Mouse (Mus musculus) left cerebral cortex, adult 8-10 months (tissue): ENCODE measurements at regions not wholly inside any gene's neighbourhood (a gene's known extent, or its start where the extent isn't known, plus 50 kb on each side); places are given as distances from the start of the nearest gene placed in this dataset.

ENCODE experiments used
- DNase-seq, 2 experiments: peaks; one replicate each; pipeline ENCODE4 v3.0.0; 2022; ENCODE audit warnings: low spot score in 2 of 2

- DNase-seq, result no peak
These were observed 321.3 kb upstream of the Jag1 start for GRCm38 (mm10) chr2:137437741-137438140.

DNA sequence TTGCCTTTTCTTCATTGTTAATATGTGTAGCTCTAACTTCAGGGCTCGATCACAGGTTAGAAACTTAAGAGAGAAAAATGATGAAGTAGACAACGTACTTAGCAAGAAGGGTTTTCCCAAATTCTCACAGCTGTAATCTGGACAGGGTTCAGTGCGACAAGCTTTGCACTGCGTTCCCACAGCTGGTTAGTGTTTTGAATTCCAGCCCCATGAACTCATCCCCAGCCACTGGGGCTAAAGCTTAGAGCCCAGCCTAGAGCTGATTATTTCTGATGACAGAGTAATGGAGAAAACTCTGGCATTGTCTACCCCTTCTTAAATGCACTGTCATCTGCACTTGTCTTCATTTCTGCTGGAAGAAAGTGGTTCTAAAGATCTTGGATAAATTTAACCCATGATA is 319.7 kb upstream of the Jag1 start:
- no peak for DNase-seq

- DNase-seq, result no peak
These were observed 306.2 kb upstream of the Jag1 start for GRCm38 (mm10) chr2:137422656-137423055.

DNA sequence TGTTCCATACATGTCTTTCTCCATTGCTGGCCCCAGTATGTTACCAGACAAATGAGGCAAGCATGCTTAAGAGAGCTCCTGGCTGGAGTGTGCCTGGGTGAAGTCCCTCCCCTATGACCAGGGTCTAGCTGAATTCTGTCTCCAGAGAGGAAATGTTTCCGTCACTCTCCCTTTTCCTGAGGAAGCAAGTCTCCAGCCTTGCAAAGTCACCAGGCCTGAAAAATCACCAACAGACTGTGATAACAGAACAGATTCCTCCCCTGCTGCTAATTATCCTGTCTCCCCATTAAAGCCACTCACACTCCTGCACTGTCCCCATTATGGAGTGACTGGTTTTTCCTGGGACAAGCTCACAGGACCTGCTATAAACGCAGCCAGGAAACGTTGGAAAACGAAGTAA is 303.2 kb upstream of the Jag1 start:
- DNase-seq, result no peak

GRCm38 (mm10) chr2:137417691-137418090 is 301.2 kb upstream of the Jag1 start:
- no peak for DNase-seq

GRCm38 (mm10) chr2:137413432-137413831 is 297.0 kb upstream of the Jag1 start:
- no peak for DNase-seq

DNA sequence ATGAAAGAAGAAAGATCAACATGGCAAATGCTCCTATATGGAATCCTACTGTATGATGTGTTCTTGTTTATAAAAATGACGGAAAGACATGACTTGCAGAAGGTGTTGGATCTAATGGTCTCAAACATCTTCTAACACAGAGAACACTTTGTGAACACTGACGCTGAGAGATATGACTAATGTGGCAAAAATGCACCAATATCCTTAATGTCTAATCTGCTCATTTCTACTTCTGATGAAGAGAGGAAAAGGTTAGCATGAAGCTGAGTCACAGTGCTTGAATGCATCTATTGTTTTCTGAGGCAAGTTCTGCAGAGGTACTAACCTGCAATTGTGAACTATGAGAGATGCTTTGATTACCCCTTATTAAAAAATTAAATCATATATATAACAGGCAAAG is 293.2 kb upstream of the Jag1 start:
- no peak for DNase-seq

GRCm38 (mm10) chr2:137408294-137408693 is 291.9 kb upstream of the Jag1 start:
- DNase-seq, result no peak

DNA sequence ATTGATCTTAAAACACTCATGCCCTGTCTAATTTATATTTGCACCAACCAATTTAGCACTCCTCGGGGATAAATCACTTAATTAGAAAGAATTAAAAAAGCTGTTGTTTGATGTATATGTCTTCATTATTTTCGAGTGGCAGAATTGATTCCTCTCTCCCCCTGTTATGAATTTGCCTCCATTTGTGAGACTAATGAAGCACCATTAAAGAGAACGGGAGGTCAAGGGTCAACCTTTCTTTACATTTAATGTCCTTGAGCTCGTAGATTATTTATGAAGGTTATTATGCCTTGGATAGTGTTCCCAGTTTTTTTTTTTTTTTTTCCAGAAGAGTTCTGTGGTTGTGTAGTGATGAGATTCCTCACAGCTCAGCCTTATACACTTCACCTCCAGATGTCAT is 277.0 kb upstream of the Jag1 start:
- no peak for DNase-seq

DNA sequence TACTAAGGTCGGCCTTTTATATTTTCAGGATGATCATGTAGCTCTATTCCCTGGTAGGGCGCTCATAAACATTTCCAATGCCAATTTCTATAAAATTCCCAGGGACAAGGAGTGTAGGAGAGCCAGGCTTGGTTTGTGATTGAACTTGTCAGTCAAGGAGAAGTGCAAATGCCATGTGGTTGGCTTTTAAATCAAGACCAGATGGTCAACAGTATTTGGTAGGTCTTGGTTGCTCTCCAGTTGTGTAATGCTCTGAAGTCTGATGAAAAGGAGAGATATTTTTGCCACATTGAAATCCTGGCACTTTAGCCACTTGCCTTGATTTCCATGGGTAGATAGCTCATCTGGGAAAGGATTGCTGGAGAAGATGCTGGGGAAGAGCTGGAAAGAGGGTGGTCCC is 263.4 kb upstream of the Jag1 start:
- DNase-seq, result no peak

- DNase-seq, result no peak
These were observed 258.9 kb upstream of the Jag1 start for GRCm38 (mm10) chr2:137375346-137375745.

GRCm38 (mm10) chr2:137371062-137371461 is 254.6 kb upstream of the Jag1 start:
- no peak for DNase-seq

GRCm38 (mm10) chr2:137363006-137363405 is 246.6 kb upstream of the Jag1 start:
- DNase-seq, result no peak

DNA sequence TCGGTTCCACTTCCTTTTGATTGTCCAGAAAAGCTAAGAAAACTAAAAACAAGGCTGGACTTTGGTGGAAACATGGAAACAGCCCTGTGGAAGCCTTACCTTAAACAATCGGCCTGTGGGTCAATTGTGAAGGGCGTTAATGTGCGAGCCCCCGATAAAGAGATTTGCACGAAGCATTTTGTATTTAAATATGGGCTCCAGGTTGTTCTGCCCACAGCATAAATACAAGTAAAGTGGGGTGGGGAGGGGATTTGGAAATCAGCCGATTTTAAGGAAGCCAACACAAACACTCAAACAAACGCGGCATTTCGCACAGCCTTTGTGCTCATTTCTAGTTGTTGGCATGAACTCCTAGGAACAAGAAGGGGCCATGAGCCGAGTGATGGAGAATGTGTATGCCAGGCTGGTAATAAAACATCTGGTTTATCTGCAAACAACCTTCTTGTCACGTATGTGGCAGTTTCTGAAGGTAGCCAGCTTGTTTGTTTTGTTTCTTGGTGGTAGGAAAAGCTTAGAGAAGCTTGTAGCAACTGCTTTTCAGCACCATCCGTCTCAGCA is 240.8 kb upstream of the Jag1 start:
- DNase-seq, result no peak

- DNase-seq, result no peak
These were observed 227.3 kb upstream of the Jag1 start for GRCm38 (mm10) chr2:137343736-137344135.

- no peak for DNase-seq
These were observed 213.6 kb upstream of the Jag1 start for GRCm38 (mm10) chr2:137329995-137330394.

DNA sequence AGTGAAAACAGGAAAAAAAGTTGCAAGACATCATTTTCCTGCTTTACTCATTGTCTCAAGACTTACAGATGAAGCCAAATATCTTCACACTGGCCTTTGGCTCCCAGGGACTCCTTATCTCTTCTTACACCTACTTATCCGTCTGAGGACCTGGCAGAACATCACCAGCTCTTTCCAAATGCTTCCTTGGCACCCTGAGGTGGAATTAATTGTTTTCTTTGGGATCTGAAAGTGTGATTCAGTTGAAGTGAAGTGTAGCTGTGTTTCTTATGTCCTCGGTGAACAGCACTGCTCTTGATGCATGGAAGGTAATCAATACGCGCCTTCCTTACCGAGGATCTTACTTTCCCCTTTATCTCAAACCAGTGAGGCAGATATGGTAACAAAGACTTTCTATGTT is 207.0 kb upstream of the Jag1 start:
- DNase-seq, result no peak

GRCm38 (mm10) chr2:137310511-137310910 is 194.1 kb upstream of the Jag1 start:
- DNase-seq, result no peak

DNA sequence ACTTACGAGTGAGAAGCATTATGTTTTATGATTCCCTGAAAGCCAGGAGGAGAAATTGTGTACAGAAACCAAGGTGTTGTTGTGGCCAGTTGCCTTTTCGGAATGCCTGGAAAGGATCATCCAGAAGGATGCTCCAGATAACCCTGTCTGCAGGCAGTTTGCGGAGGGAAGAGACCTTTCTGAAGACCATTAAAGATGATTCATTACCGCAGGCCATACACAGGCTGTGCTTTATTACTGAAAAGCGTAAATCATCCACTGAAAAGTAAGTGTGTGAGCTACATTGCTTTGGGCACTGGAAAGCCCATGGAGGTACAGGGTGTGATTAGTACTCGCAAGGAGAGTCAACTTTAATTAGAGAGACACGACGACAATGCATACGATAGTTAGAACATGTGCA is 191.7 kb upstream of the Jag1 start:
- no peak for DNase-seq

DNA sequence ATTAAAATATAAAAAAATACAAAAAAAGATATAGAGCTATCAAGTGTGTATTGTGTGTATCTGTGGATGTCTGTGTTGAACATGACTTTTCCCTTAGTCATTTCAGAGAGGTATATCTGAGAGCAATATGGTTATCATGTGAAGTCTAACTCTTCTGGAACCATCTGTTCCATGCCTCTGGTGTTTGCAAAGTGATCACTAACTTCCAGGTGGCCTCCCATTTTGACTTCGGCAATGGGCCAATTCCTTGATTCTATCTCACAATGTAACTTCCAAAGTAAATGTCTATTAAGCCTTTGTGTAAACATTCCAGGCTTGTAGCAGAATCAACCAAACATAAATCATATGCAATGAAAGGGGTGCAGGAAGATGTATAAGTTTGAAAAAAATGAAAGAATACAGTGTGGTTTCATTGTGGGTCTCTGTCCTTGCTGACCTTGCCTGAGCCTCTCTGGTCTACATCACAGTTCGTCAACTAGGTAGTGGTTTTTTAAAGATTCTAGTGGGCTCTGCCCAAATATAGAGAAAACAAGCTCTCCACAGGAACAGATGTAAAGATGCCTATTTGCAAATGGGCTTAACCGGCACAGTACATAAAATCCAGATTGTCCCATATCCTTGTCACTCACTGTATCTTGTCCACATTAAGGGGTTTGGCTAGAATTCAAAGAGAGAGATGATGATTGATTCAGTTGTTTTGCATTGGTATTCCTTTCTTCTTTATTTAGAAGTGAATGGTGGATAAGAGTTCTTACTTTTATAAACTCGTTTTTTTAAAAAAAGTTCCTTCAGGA is 185.2 kb upstream of the Jag1 start:
- DNase-seq, result no peak

DNA sequence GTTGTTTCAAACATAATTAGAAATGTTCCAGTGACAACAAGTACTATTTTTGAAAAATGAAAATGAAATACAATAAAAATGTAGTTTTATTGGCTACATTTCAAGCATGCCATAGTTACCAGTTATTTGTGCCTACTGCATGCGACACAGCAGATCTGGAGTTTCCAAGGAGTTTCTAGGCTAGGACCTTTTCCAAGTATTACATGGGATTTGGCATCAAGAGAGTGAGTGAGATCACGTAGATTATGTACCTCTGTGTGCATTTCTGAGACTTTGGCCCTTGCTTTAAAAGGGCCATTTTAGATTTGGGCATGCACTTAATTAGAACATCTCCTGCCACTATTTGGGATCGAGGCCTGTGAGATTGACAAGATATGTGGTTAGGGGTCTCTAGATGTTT is 172.8 kb upstream of the Jag1 start:
- DNase-seq, result no peak

GRCm38 (mm10) chr2:137271575-137272180 is 155.2 kb upstream of the Jag1 start:
- DNase-seq, result no peak

- DNase-seq, result no peak
These were observed 146.5 kb upstream of the Jag1 start for GRCm38 (mm10) chr2:137262911-137263310.
